Mouse (Mus musculus): ENCODE data around the gene Rpf1.

Gene Rpf1

DNA sequence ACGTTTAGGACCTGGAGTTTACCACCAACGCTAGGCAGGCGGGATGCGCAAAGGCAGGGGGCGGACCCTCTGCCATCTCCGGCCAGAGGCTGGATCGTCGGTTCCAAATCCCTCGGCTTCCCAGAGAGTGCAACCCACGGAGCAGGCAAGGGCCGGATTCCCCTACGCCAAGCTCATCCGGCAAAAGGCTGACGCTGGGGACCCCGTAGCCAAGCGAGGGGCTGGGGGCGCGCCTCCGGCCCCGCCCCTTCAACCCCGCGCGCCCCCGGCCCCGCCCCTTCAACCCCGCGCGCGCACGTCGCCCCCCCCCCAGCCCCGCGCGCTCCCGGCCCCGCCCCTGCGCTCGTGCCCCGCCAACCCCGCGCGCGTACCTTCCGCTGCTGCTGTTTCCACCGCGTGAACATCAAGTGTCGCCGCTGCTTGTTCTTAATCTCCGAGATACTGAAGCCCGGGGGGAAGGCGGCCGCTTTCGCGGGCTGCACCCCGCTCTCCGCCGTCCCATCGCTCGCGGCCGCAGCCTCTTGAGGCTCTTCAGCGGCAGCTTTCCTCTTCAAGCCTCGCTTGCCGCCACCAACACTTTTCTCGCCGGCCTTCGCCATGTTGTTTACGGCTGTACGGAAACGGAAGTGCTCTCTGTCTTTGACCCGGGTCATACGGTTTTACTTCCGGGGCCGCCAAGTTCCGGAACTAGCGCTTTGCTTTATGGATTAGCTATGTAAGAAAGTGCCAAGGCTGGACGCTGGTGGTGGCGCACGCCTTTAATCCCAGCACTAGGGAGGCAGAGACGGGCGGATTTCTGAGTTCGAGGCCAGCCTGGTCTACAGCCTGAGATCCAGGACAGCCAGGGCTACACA lies at the start of gene Rpf1:
Gene Rpf1, minus strand, starts transcription at position 632 of the 854 bp plus-strand sequence.
- peak; percentile 96 for DNase-seq (ENCODE audit: low read depth, low spot score)

DNA sequence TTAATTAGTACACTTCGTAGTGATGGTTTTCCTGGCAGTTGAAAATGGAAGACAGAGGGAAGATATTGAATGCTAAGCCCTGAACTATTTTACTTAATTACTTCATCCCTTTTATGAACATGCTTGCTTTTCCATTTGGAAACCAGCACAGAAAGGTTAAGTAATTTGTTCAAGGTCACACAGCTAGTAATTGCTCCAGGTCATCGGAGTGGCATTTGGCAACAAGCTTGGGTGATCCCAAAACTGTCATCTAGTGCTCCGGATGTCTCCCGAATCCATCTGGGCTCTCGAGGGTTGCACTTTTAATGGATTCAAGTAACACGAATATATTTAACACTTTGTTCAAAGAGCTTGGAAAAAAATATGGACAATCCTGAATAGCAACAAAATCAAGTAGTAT lies 49.7 kb upstream of the Rpf1 start:
- DNase-seq (ENCODE audit: low read depth, low spot score): no peak

DNA sequence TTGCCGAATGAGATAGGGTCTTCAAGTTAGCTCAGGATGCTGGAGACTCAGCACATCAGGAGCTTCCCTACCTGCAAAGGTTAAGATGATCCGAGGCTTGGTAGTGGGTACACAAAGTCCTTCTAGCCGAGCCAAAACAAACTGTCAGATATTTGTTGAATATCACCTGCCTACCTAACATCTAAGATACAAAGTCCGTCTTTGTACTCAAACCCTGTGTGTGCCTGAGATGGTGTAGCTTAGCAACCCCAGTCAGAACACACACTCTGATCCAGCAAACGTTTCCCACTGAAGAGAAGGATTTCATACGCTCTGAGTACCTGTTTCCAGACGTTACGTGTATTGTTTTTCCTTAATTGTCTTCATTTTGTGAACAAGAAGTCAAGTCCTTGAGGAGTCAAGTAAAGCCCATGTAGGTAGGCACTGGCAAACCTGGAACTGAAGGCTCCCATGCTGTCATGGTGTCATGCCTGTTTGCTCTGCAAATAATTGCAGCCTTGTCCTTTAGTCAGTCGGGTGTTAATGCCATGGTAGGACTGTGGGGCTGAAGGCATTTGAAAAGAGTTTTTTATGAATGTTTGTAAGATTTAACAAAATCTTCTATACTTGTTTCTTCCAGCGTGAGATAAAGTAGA lies 49.0 kb upstream of the Rpf1 start, which contains the start of gene Uox:
Gene Uox, plus strand, starts transcription at position 279 of the 635 bp plus-strand sequence.
- no peak for DNase-seq (ENCODE audit: low read depth, low spot score)

DNA sequence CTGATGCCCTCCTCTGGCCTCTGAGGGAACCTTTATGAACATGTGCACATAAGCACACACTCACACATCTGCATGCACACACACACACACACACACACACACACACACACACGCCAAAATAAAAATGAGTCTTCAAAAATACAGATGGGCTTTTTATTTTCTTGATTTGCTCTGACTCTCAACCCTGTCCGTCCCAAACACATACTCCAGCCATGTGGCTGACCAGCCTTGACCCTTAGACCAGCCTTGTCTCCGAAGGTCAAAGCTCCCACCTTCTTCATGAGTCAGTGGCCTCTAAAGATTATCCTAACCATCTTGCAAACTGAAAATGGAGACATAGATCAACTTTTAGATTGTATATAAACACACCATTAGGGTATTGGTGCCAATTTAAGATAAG lies 48.4 kb upstream of the Rpf1 start:
- no peak for DNase-seq (ENCODE audit: low read depth, low spot score)

DNA sequence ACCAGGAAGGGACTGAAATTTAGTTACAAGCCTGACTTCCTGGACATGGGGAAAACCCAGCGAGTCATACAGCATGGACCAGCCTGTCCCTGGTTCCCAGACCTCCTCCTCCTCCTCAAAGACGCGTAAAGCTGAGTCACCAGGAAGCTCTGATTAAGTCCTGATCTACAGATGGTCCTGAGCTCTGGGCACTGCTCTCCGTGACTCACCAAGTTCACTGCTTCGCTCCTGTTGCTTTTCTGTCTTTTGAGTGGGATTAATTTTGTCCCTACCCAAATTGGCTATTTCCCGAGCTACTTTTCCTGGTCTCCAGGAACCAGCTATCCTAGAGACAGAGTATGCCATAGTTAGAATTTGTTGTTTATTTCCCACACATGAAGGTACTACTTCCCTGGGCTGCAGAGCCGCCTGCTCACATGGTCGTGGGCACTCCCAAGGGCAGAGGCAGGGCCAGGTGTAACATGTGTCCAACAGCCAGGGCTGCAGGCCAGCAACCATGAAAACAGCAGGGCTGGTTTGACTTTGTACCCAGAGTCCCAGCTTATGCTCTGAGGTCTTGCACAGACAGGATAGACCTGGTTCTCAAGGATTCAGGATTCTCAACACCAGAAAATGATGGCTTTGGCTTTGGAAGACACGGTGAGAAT lies 46.8 kb upstream of the Rpf1 start:
- no peak for DNase-seq (ENCODE audit: low read depth, low spot score)

DNA sequence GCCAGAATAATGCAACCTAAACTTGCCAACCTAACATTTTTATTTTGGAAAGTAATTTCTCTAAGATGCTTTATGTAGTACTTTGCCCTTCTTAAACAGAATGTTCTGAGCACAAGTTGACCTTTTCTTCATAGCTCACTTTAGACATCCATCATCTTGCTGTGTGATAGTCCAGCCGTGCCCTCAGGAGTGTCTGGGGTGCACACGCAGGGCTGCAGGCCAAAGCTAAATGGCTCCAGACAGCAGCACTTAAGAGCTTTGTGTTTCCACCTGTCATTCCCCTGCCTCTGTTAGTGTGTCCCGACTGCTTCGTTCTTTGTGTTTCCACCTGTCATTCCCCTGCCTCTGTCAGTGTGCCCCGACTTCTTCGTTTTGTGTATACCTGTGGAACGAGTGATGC lies 46.1 kb upstream of the Rpf1 start:
- DNase-seq (ENCODE audit: low read depth, low spot score): no peak

DNA sequence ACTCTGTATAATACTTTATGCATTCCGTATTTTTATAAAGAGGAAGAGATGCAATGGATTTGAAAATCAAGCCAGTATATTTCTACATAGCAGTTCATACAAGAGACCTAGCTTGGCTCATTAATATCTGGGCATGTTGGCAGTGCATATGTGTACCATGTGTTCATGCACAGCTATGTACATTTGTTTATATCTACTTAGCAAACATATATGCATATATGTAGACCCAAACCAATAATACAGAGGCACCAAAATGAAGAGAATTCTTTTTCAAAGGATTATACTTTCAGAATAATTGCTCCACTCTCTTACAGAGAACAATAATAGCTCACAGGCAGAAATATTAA lies 43.8 kb upstream of the Rpf1 start:
- no peak for DNase-seq (ENCODE audit: low read depth, low spot score)

DNA sequence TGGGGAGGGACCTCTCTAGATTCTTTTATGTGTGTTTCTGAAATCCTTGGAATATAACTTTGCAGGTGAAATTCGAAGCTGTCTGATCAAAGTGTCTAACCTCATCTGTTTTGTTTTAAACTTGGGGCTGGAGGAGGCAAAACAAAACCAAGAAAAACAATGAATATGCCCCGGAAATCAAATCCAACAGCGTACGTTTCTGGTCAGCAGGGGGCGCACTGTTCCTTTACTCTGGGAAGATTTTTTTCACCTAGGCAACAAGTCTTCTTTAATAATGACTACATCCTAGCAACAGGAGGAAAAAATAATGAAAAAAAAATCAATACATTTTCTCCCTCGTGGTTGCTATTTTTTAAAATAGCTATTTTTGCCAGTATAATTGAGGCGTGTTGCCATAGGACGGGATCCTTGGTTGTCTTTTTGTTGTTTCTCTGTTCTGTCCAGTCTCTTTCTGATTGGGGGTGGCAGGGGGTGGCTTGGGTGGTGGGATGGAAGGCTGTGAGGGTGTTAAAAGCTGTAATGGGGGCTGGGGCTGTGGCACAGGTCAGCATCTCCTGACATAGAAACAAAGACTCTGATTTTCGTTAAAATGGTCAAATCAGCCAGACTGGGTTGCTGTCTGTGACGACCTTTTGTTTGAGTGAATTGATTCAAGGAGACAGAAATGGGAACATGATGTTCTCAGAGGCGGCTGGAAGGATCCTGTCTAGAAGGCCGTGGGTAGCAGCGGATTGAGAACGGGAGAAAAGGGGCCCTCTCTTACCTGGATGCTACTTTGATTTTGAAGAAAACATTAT lies 43.2 kb upstream of the Rpf1 start:
- peak; percentile 75 for DNase-seq (ENCODE audit: low read depth, low spot score)

DNA sequence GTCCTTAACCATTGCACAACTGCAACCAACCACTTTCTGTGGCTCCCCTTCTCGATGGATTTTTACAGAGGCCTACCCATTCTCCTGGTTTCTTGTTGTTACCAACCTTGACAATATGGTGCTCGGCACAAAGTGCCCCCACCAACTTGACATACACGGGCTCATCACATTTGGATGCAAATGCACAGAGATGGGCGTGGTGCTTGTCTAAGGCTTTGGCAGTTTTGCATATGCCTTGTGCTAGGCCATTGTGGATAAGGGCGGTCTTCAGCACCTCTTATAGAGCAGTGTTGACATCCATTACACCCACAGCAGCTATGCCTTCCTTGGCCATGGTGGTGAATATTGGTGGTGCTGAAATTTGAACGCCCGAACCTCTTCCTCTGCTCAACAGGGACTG lies 41.7 kb upstream of the Rpf1 start:
- no peak for DNase-seq (ENCODE audit: low read depth, low spot score)

DNA sequence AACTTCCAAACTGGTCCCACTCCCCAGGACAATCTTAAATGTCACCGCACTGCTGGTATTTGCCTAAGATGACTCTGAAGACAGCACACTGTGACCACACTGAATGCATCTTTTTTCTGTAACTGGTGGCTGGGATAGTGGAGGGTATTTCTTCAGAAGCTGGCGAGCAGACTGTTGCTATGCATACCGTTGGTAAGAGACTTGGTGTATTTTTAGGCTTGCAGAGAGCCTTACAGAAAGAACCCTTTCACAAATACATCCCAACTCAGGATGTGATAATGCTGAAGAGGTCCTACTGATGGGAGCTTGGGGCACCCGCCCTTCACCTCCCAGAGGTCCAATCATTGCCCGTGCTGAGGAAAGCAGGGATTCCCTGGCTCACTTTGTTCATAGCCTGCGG lies 36.3 kb upstream of the Rpf1 start:
- no peak for DNase-seq (ENCODE audit: low read depth, low spot score)

DNA sequence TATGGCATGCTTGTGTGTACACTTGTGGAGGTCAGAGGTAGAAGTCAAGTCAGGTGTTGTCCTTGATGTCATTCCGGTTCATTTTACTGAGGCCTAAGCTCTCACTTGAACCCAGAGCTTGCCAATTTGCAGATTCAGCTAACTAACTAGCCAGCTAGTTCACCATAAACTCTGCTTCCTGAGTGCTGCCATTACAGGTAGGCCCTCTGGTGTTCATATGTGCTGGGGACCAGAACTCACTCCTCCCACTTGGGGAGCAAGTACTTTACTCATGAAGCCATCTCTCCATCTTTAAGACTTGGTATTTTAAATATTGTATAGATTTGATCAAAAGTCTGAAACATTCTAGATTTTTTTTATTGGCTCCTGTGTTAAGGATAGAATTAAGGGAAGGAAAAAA lies 35.3 kb upstream of the Rpf1 start:
- no peak for DNase-seq (ENCODE audit: low read depth, low spot score)

DNA sequence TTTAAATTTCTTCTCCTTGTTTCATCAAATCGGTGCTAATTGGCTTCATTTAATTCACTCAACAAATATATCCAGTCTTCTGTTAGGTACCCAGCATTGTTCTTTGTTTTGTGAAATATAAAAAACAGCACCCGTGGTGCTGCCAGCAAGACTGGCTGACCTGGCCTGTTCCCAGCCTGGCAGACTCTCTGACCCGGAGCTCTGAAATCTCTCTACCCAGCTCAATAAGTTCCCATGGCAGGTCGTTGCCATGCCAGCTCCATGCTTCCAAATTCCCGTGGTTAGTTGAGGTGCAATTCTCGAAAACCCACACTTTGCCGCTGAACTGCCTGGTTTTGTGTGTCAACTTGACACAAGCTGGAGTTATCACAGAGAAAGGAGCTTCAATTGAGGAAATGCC lies 33.6 kb upstream of the Rpf1 start:
- DNase-seq (ENCODE audit: low read depth, low spot score): no peak

DNA sequence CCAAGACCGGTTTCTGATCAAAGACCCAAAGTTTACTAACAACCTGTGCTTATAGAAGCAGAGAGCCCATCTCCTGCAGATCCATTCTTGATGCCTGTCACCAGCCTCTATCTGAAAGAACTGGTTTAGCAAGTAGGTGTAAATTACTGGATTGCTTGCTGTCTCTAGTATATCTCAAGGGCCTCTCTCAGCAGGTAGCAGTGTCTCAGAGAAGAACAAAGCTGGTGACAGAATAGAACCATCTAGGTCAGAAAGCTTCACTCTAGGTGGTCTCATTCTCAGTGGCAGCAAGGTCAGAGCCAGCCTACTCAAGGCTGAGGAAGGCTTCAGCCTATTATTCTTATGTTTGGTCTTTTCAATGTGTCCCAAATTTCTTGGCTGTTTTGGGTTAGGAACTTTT lies 22.4 kb upstream of the Rpf1 start:
- no peak for DNase-seq (ENCODE audit: low read depth, low spot score)

DNA sequence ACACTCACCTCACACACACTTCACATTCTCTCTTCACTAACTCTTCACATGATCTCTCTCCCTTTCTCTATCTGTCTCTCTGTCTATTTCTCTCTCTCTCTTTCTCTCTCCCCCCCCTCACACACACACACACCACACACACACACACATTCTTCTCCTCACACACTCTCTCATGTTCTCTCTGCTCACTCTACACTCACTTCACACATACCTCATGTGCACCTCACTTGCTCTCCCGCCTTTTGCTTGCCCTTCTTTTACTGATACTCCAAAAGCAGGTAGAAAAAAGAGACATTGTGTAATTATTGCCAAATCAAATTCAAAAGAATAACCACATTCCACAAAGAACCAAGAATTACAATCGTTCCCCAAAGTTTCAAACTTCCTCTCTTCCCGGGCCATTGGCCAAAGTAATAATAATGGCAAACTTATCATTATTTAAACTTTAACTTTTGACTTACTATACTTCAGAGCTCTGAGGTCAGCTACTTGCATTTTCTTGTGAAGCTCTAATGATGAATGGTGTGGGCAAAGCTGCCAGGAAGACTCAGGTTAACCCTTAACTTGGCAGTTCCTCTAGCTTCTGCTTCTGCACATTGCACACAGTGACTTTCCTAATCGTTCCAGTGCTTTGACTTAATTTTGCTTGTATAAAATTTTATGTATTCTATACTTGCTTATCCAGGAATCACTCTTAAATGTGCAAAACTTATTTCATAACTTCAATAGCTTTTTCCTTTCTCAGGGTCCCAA lies 19.5 kb upstream of the Rpf1 start:
- no peak for DNase-seq (ENCODE audit: low read depth, low spot score)

DNA sequence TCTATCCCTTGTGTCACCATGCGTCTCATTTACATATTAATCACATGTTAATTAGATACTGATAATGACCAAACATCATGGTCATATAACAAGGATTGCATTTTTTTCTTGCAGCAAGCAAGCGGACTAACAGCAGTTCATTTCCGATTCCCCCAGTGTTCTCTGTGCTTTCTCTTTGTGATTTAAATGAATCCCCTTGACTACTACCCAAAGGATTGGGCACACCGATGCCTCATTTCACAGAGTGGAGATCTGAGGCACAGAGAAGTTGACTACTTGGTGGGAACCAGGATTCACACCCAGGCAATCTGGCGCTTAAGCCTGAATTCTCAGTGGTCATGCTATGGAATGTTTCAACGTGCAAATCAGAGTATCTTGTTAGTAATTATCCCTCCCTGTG lies 13.8 kb upstream of the Rpf1 start:
- DNase-seq (ENCODE audit: low read depth, low spot score): no peak

DNA sequence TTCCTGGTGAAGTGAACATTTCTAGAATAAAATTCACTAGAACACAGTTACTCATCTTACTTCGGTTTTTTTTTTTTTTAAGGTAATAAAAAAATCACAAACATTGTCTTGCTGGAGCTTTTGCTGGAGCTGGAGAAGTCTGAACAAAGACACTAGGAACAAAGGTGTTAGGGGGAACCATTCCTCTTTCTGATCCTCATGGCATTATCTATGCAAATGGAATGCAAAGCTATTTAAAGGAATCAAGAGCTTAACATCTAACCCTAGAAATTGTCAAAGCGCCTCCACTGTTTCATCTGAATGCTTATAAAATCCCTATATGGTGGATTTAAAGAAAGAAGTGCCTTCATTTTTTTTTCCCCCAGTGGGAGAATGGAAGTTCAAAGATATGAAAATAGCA lies 7.1 kb upstream of the Rpf1 start:
- no peak for DNase-seq (ENCODE audit: low read depth, low spot score)

DNA sequence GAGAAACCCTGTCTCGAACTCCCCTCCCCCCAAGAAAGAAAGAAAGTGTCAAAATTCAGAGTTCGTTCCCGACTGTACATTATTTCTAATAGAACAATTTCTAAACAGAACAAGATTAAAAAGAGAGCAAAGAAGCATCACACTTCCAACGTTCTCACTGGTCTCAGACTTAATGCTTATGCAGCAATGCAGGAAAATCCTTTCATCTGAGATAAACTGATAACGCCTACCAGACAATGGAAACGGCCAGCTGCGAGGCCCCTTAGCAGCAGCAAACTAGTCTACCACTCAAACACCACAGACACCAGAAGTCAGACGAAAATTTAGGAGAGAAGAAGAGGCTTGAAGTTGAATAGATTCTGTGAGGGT lies 407 bp upstream of the Rpf1 start:
- no peak for DNase-seq (ENCODE audit: low read depth, low spot score)

DNA sequence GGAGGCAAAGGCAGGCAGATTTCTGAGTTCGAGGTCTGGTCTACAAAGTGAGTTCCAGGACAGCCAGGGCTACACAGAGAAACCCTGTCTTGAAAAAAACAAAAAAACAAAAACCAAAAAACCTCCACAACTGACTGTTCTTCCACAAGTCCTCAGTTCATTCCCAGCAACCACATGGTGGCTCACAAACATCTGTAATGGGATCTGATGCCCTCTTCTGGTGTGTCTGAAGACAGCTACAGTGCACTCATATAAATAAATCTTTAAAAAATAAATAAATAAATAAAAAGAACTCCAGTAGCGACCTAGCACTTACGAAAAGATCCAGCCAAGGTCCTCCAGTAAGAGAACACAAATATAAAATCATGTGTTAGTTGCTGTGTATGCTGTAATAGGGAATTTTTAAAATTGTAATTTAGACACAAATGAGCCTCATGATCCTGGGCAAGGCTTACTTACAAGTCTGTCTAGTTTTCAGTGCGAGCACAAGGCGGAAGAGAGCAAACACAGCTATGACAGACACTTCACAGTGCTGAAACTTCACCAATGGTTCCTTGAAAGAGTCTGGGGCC lies 917 bp downstream of the Rpf1 start:
- DNase-seq (ENCODE audit: low read depth, low spot score): no peak

DNA sequence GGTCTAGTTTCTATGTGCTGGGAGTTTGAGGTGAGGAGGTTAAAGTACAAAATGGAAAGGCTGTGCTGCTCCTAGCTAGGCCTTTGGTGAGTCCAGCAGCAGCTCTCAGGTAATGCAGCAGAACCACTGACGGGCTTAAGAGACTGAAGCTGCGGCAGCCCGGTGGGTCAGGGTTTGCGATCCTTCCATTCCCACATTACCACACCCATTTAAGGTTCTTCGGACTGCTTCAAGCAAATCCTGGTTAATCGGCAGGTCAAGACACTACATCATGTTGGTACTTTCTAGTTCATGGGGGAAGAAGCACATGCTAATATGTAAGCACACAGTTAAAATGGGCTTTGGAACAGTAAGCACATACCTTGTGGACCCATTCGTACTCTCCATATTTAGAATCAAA lies 14.5 kb downstream of the Rpf1 start:
- DNase-seq (ENCODE audit: low read depth, low spot score): no peak

DNA sequence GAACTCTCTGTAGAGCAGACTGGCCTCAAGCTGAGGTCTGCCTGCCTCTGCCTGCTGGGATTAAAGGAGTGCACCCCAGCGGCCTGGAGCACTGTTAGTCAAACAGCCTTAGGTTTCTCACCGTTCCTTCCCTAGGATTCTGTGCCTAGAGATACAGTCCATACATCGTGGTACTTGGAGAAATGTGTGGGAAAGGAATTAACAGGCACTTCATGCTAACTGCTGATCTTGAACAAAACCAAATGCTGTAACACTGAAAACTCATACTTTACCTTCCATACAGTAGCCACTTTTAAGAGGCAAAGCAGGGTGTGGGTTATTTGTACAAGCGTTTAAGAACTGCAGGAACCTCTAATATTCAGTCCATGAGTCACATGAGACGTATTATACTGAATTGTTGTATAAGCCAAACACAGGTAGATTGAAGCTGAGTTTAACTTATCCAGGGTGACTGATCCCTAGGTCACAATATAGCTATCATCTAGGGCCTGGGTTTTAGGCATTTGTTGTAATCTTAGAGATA lies 19.6 kb downstream of the Rpf1 start:
- DNase-seq (ENCODE audit: low read depth, low spot score): no peak

DNA sequence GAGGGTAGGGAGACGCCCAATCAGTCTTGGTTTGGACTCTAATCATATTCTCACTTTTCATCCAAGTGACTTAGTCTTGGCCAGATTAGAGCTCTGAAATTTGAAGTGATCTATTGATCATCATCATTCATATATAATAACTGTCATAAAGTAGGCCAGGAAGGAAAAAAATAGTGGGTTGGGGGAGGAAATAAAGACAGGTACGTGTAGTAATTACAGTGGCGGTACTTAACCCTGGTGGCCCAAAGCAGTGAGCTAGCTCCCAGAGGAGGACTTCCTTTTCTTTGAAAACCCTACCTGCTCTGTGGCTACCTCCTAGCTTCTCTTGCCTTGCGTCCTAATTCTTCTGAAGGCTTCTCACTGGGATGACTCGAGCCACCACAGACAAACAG lies 20.4 kb downstream of the Rpf1 start:
- no peak for DNase-seq (ENCODE audit: low read depth, low spot score)
